ENCODE assay signal across 11 mouse cellular contexts in genomic region chr4:21535973-21536372, GRCm38 (mm10).
DNase-seq lines count a peak whose midpoint lies in the region; ATAC-seq and TF ChIP-seq lines count a peak whose summit lies in the region.
"Had no signal": no experiment of that assay in that cellular context is flagged by ENCODE, and none has a peak within 500 bp of the region (broad histone marks: within the 10 kb centered on the region; RNA-seq: fewer than 3 reads in every experiment).

No protein-coding gene starts in this region.

- no peaks in the 10 kb centered on the region for H3K36me3 ChIP-seq in hindbrain, embryonic 11.5 days (ENCODE audit: control insufficient read depth, insufficient read depth, low read length)
- no peaks in the 10 kb centered on the region for H3K36me3 ChIP-seq in hindbrain, embryonic 12.5 days
- no peaks in the 10 kb centered on the region for H3K36me3 ChIP-seq in MEL (ENCODE audit: control insufficient read depth in 1 of 2, insufficient read depth in 2 of 2, low read length in 2 of 2)
- H3K36me3 ChIP-seq in forebrain, postnatal 0 days (ENCODE audit: insufficient read depth) = no peaks in the 10 kb centered on the region
- H3K36me3 ChIP-seq: liver, embryonic 15.5 days had no signal

- no peak for ATAC-seq in hindbrain, embryonic 11.5 days (ENCODE audit: low FRiP score)
- ATAC-seq in hindbrain, embryonic 12.5 days (ENCODE audit: low FRiP score) = no peak
- ATAC-seq in forebrain, postnatal 0 days = peak; percentile 71
- ATAC-seq: inflammation-experienced regulatory T-cells, adult 6 months had no signal

- no peak overlapping the region for H3K4me2 ChIP-seq in hindbrain, embryonic 11.5 days (replicated peaks; ENCODE audit: low read depth, low read length)
- H3K4me2 ChIP-seq in hindbrain, embryonic 12.5 days (replicated peaks) = no peak overlapping the region
- no peak overlapping the region for H3K4me2 ChIP-seq in forebrain, postnatal 0 days (ENCODE audit: low read depth)
- H3K4me2 ChIP-seq: liver, embryonic 15.5 days had no signal

- no peak for TF ChIP-seq POLR2A in MEL (IDR thresholded peaks at IDR 0.05; ENCODE audit: control insufficient read depth in 1 of 2, insufficient read depth in 1 of 2, low read depth in 1 of 2, low read length in 2 of 2, poor library complexity in 1 of 2)

- TF ChIP-seq RAD21 in MEL (IDR thresholded peaks at IDR 0.05; ENCODE audit: low read depth, low read length) = peak; percentile 64

- no peak overlapping the region for H3K4me3 ChIP-seq in hindbrain, embryonic 11.5 days (ENCODE audit: low read depth, low read length)
- H3K4me3 ChIP-seq in hindbrain, embryonic 12.5 days = no peak overlapping the region
- no peak overlapping the region for H3K4me3 ChIP-seq in MEL (ENCODE audit: control insufficient read depth in 1 of 2, insufficient read depth in 1 of 2, low read depth in 2 of 2, low read length in 2 of 2)
- no peak overlapping the region for H3K4me3 ChIP-seq in forebrain, postnatal 0 days (ENCODE audit: low read depth, low read length)
- H3K4me3 ChIP-seq: liver, embryonic 15.5 days had no signal

- no peaks in the 10 kb centered on the region for H3K79me2 ChIP-seq in MEL (ENCODE audit: control insufficient read depth, insufficient read depth, low read length, poor library complexity)

- TF ChIP-seq EP300 in MEL (IDR thresholded peaks at IDR 0.05; ENCODE audit: low read depth in 1 of 2, low read length in 2 of 2) = no peak

- peak in 2 of 3 experiments; percentile 44 to 65; a peak in 4 of 6 replicates for TF ChIP-seq CTCF in MEL (IDR thresholded peaks at IDR 0.05 in 2 of 3, conservative IDR thresholded peaks at IDR 0.05 in 1 of 3; ENCODE audit: control insufficient read depth in 1 of 3, insufficient read depth in 1 of 3, low read depth in 2 of 3, low read length in 3 of 3, poor library complexity in 1 of 3, severe bottlenecking in 1 of 3)
- TF ChIP-seq CTCF in forebrain, postnatal 0 days (IDR thresholded peaks at IDR 0.05; ENCODE audit: low read depth) = peak; percentile 65

- no peak overlapping the region for H3K9ac ChIP-seq in hindbrain, embryonic 11.5 days (ENCODE audit: low read depth, low read length)
- H3K9ac ChIP-seq in hindbrain, embryonic 12.5 days = no peak overlapping the region
- H3K9ac ChIP-seq in MEL (ENCODE audit: control insufficient read depth, low read depth, low read length, poor library complexity, severe bottlenecking) = no peak overlapping the region
- H3K9ac ChIP-seq in forebrain, postnatal 0 days = no peak overlapping the region
- H3K9ac ChIP-seq: liver, embryonic 15.5 days had no signal

- 40% methylated on average over 2 of the region's 2 CpGs for WGBS in hindbrain, embryonic 11.5 days
- WGBS in hindbrain, embryonic 12.5 days = 34% methylated on average over 2 of the region's 2 CpGs
- WGBS in forebrain, postnatal 0 days = 31% methylated on average over 2 of the region's 2 CpGs

- no peak overlapping the region for H3K27ac ChIP-seq in hindbrain, embryonic 11.5 days (ENCODE audit: low read depth, low read length)
- H3K27ac ChIP-seq in hindbrain, embryonic 12.5 days = no peak overlapping the region
- H3K27ac ChIP-seq in MEL (ENCODE audit: control insufficient read depth, low read depth, low read length) = no peak overlapping the region
- no peak overlapping the region for H3K27ac ChIP-seq in forebrain, postnatal 0 days (ENCODE audit: low read depth, low read length)
- H3K27ac ChIP-seq: liver, embryonic 15.5 days had no signal

- H3K9me3 ChIP-seq in hindbrain, embryonic 11.5 days (ENCODE audit: control insufficient read depth, low read length) = no peaks in the 10 kb centered on the region
- no peaks in the 10 kb centered on the region for H3K9me3 ChIP-seq in hindbrain, embryonic 12.5 days (replicated peaks)
- no peaks in the 10 kb centered on the region for H3K9me3 ChIP-seq in MEL (replicated peaks; ENCODE audit: insufficient read depth, low read length)
- no peaks in the 10 kb centered on the region for H3K9me3 ChIP-seq in forebrain, postnatal 0 days (ENCODE audit: low read length)
- H3K9me3 ChIP-seq: liver, embryonic 15.5 days had no signal

- H3K27me3 ChIP-seq in hindbrain, embryonic 11.5 days (ENCODE audit: control insufficient read depth, insufficient read depth, low read length) = no peaks in the 10 kb centered on the region
- no peaks in the 10 kb centered on the region for H3K27me3 ChIP-seq in hindbrain, embryonic 12.5 days
- H3K27me3 ChIP-seq in MEL (ENCODE audit: control insufficient read depth in 1 of 2, insufficient read depth in 2 of 2, low read length in 2 of 2) = peaks cover 0 to 1% of the 10 kb centered on the region in 2 experiments; a peak in 1 of 4 replicates
- no peaks in the 10 kb centered on the region for H3K27me3 ChIP-seq in forebrain, postnatal 0 days (ENCODE audit: insufficient read depth, low read length)
- H3K27me3 ChIP-seq: liver, embryonic 15.5 days had no signal

- H3K4me1 ChIP-seq in hindbrain, embryonic 11.5 days (replicated peaks; ENCODE audit: control insufficient read depth, insufficient read depth, low read length) = no peaks in the 10 kb centered on the region
- H3K4me1 ChIP-seq in hindbrain, embryonic 12.5 days = no peaks in the 10 kb centered on the region
- no peaks in the 10 kb centered on the region for H3K4me1 ChIP-seq in MEL (ENCODE audit: control insufficient read depth in 1 of 2, insufficient read depth in 2 of 2, low read length in 2 of 2)
- H3K4me1 ChIP-seq in forebrain, postnatal 0 days (ENCODE audit: insufficient read depth) = no peaks in the 10 kb centered on the region
- H3K4me1 ChIP-seq: liver, embryonic 15.5 days had no signal

- peak; percentile 54 for DNase-seq in hindbrain, embryonic 11.5 days (ENCODE audit: low spot score)
- DNase-seq in 416B (ENCODE audit: low read depth) = peak; percentile 20
- peak; percentile 27 for DNase-seq in MEL (ENCODE audit: low read depth, low spot score)
- peak; percentile 37 for DNase-seq in forebrain, postnatal 0 days
- DNase-seq in ovary, postnatal 10 days (ENCODE audit: low spot score) = no peak
- no peak for DNase-seq in left cerebral cortex, adult 8-10 months (ENCODE audit: low spot score in 2 of 2)
- no peak for DNase-seq in right cerebral cortex, postnatal 25 days
- DNase-seq: layer of hippocampus, adult 9-11 months had no signal

TF ChIP-seq in MEL, 35 proteins besides CTCF, POLR2A, EP300 and RAD21:
- TF ChIP-seq MEF2A (IDR thresholded peaks at IDR 0.05; ENCODE audit: extremely low read depth, insufficient replicate concordance, low read depth, low read length, poor library complexity, severe bottlenecking) = no peak
- no peak for TF ChIP-seq SIN3A (IDR thresholded peaks at IDR 0.05; ENCODE audit: low read length)
- TF ChIP-seq TAL1 (IDR thresholded peaks at IDR 0.05; ENCODE audit: low read length) = no peak
- TF ChIP-seq ZC3H11A (IDR thresholded peaks at IDR 0.05; ENCODE audit: low read depth, low read length) = peak; percentile 34; the same call in 1 of the 2 replicates
- peak; percentile 69 for TF ChIP-seq SMC3 (IDR thresholded peaks at IDR 0.05; ENCODE audit: low read depth, low read length)
- TF ChIP-seq NELFE (IDR thresholded peaks at IDR 0.05; ENCODE audit: low read depth, low read length) = no peak
- no peak for TF ChIP-seq JUND (IDR thresholded peaks at IDR 0.05; ENCODE audit: low read depth, low read length)
- TF ChIP-seq USF1 (IDR thresholded peaks at IDR 0.05; ENCODE audit: low read depth, low read length) = no peak
- no peak for TF ChIP-seq MYB (IDR thresholded peaks at IDR 0.05; ENCODE audit: low read depth, low read length)

Comparison
In these comparisons a context has a peak if more than half of its experiments do, and no peak if none do; other contexts are left out.
1. DNase-seq: peak in hindbrain, embryonic 11.5 days (single experiment), 416B (single experiment), MEL (single experiment) and forebrain, postnatal 0 days (single experiment); none in ovary, postnatal 10 days (single experiment), left cerebral cortex, adult 8-10 months (0 of 2) and right cerebral cortex, postnatal 25 days (single experiment).